Mouse (Mus musculus) midbrain, embryonic 15.5 days (tissue): ENCODE measurements around the gene Gm20517. TPM values are rescaled to one million over a fixed set of nuclear protein-coding genes. Genes with fewer than 3 reads are reported as not detected.
"Not testable (repeated sequence)": the region's sequence is repeated elsewhere in the genome, so short reads cannot be mapped to it uniquely, and the experiment has no call there.

ENCODE experiments used
- ATAC-seq: fragments of 200-750 bp; cut with Nextera tagmentation; replicated peaks from 2 replicates; pipeline ENCODE4 v1.8.0; 2017; ENCODE audit warnings: moderate TSS enrichment
- H3K27ac ChIP-seq: fragments of 300-500 bp; sonication (generic); 2 replicates; pipeline ENCODE4 v1.5.1; 2015; ENCODE audit warnings: mild to moderate bottlenecking, inconsistent platforms
- H3K27me3 ChIP-seq: fragments of 300-500 bp; sonication (generic); replicated peaks from 2 replicates; pipeline ENCODE4 v1.6.1; 2015; ENCODE audit warnings: inconsistent platforms
- H3K36me3 ChIP-seq: fragments of 300-500 bp; sonication (generic); replicated peaks from 2 replicates; pipeline ENCODE4 v1.6.1; 2015; ENCODE audit warnings: inconsistent platforms
- H3K4me1 ChIP-seq: fragments of 300-500 bp; sonication (generic); 2 replicates; pipeline ENCODE4 v1.6.1; 2015; ENCODE audit warnings: inconsistent platforms
- H3K4me2 ChIP-seq: fragments of 300-500 bp; sonication (generic); 2 replicates; pipeline ENCODE4 v1.6.1; 2015; ENCODE audit warnings: inconsistent platforms, mild to moderate bottlenecking, moderate library complexity
- H3K4me3 ChIP-seq: fragments of 300-500 bp; sonication (generic); 2 replicates; pipeline ENCODE4 v1.5.1; 2015; ENCODE audit warnings: mild to moderate bottlenecking, inconsistent platforms
- H3K9ac ChIP-seq: fragments of 300-500 bp; sonication (generic); 2 replicates; pipeline ENCODE4 v1.6.1; 2015; ENCODE audit warnings: mild to moderate bottlenecking, inconsistent platforms
- H3K9me3 ChIP-seq: fragments of 300-500 bp; sonication (generic); 2 replicates; pipeline ENCODE4 v1.6.1; 2016; ENCODE audit warnings: inconsistent platforms
- WGBS: fragments of 180-500 bp; shearing (Covaris S2); methylation state at CpG from one replicate; pipeline ENCODE4 v1.1.7; 2015; ENCODE audit warnings: mixed read lengths; 5-methylcytosine and 5-hydroxymethylcytosine counted together
- polyA plus RNA-seq: library from polyadenylated mRNA; unstranded; fragments of >200 nt; fragmentation: Nextera tagmentation; extraction: Ambion mirVana; gene quantifications from 2 replicates; pipeline ENCODE4 v1.2.1, GENCODE M21; 2015

Gm20517 gene
- polyA plus RNA-seq, 1 experiment from 2014 or later: 2.9 TPM

DNA sequence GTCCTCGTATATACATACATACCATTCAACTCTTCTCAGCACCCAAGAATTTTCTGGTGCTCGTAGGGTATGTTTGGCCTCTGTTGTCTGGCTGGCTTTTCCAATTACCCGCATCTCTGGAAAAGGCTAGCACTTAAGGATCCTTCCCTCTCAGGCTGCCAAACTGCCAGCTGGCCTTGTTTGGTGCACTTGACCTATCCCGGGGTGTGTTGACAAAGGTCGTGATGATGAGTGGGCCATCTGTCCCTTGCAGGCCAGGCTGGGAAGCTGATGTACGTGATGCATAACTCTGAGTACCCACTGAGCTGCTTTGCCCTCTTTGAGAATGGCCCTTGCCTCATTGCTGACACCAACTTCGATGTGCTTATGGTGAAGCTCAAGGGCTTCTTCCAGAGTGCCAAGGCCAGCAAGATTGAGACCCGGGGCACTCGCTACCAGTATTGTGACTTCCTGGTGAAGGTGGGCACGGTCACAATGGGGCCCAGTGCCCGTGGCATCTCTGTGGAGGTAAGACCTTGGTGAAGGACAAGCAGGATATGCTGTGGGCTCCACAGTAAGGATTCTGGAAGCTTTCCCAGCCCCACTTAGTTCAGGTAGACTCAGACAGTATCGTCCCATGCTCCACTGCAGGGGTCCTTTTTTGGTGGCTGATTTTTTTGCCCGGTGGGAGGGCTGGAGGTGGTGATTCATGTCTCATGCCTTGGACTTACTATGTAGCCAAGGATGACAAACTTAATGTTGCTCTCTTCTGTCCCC, 7.3 kb downstream of the Gm20517 start:
- peaks cover 38% of the 10 kb centered on the region for H3K36me3 ChIP-seq
- no peak overlapping the region for H3K9ac ChIP-seq
- H3K27ac ChIP-seq: no peak overlapping the region
- no peak overlapping the region for H3K4me3 ChIP-seq
- no peak overlapping the region for H3K4me2 ChIP-seq
- H3K4me1 ChIP-seq: no peaks in the 10 kb centered on the region
- 91% methylated on average over 13 of the region's 13 CpGs for WGBS
- no peak for ATAC-seq
- no peaks in the 10 kb centered on the region for H3K27me3 ChIP-seq
- H3K9me3 ChIP-seq: no peaks in the 10 kb centered on the region

DNA sequence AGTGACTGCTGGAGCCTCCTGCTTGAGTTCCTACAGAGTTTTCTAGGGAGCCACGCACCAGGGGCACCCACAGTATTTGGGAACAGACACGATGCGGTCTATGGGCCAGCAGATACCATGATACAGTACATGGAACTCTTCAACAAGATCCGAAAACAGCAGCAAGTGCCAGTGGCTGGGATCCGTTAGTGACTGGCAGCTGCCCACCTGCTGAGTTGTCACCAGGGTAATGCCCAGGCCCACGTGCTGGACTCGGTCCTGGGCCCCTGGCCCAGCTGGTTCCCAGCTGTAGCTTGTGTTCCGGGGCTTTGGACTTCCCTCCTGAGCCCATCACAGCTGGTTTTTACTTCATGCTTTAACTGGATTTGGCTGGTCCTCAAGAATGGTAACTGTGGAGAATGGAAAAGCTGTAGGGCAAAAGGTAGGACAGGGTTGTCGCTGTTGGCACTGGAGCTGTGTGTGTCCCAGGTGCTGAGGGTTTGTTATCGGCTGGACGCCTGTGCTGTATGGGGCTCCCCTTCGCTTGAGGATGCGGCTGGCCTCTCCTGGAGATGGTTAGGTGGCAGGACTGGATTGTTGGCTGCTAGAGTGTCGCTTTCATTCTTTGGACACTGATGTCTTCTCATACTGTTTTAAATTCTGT, 11.6 kb downstream of the Gm20517 start:
- Histone ChIP-seq H3K4me1 (no peaks in the 10 kb centered on the region), H3K27me3 (no peaks in the 10 kb centered on the region), H3K4me2 (no peak overlapping the region), H3K4me3 (no peak overlapping the region), H3K36me3 (peaks cover 40% of the 10 kb centered on the region), H3K27ac (no peak overlapping the region), H3K9me3 (no peaks in the 10 kb centered on the region), H3K9ac (no peak overlapping the region)
- whole genome bisulfite sequencing: 87% methylated on average over 14 of the region's 14 CpGs
- ATAC-seq: no peak

DNA sequence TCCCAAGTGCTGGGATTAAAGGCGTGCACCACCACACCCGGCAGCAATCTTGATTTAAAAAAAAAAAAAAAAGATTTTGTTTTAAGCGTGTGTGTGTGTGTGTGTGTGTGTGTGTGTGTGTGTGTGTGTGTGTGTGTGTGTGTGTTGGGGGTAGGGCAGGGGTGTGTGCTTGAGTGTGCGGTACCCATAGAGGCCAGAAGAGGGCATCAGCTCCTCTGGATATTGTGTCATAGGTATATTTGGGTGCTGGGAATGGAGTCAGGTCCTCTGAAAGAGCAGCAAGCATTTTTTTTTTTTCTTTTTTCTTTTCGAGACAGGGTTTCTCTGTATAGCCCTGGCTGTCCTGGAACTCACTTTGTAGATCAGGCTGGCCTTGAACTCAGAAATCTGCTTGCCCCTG, 13.2 kb downstream of the Gm20517 start:
- H3K36me3 ChIP-seq: peaks cover 34% of the 10 kb centered on the region
- not testable (repeated sequence) for H3K27me3 ChIP-seq

DNA sequence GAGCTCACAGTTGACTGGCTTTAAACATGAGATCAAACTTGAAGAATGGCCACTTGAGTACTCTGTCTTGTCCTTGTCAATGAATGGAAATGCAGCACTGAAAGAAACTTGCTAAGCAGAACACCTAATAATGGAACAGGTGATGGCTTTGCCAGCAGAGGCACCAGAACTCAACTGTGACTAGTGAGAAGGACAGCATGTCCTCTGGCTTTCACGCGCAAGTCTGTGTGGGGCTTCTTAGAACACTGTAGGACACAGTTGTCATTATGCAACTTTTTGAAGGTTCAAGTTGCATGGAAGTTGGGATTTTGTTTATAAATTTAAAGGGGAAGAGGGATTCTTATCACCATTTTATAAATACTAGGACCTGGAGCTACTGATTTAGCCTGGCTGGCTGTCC, 13.7 kb downstream of the Gm20517 start:
- peaks cover 8% of the 10 kb centered on the region for H3K4me1 ChIP-seq
- 99% methylated on average over 2 of the region's 2 CpGs for WGBS

More for the DNA sequence above, 13.2 kb downstream of the Gm20517 start:
- ATAC-seq, H3K4me2 ChIP-seq, H3K4me3 ChIP-seq, H3K9me3 ChIP-seq, H3K27ac ChIP-seq, H3K9ac ChIP-seq, H3K4me1 ChIP-seq: not testable (repeated sequence)
- WGBS: 92% methylated on average over 4 of the region's 5 CpGs

DNA sequence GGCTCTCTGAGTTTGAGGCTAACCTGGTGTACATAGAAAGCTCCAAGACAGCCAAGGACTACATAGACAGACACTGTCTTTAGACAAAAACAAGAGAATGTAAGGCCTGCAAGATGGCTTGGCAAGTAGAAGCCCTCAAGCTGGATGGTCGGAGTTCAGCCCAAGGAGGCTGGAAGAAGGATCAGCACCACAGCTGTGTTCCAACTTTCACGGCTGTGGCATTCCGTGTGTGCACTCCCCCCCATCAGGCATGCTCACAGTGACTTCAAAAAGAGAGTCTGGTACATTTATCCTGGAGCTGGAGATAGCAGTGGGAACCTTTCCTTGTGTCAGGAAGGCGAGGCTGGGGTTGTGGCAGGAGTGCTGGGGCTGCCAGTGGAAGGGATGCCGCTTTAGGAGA, 14.6 kb downstream of the Gm20517 start:
- WGBS: 94% methylated on average over 5 of the region's 5 CpGs
- H3K4me3 ChIP-seq: no peak overlapping the region
- H3K27me3 ChIP-seq: no peaks in the 10 kb centered on the region
- no peak for ATAC-seq
- no peak overlapping the region for H3K9ac ChIP-seq
- H3K27ac ChIP-seq: no peak overlapping the region
- H3K9me3 ChIP-seq: no peaks in the 10 kb centered on the region
- no peak overlapping the region for H3K4me2 ChIP-seq
- H3K4me1 ChIP-seq: peaks cover 14% of the 10 kb centered on the region
- H3K36me3 ChIP-seq: peaks cover 32% of the 10 kb centered on the region

More for the DNA sequence above, 13.7 kb downstream of the Gm20517 start:
- Histone ChIP-seq H3K27me3 (no peaks in the 10 kb centered on the region), H3K9ac (no peak overlapping the region), H3K27ac (no peak overlapping the region), H3K4me3 (no peak overlapping the region), H3K9me3 (no peaks in the 10 kb centered on the region), H3K4me2 (no peak overlapping the region), H3K36me3 (peaks cover 34% of the 10 kb centered on the region)
- no peak for ATAC-seq

DNA sequence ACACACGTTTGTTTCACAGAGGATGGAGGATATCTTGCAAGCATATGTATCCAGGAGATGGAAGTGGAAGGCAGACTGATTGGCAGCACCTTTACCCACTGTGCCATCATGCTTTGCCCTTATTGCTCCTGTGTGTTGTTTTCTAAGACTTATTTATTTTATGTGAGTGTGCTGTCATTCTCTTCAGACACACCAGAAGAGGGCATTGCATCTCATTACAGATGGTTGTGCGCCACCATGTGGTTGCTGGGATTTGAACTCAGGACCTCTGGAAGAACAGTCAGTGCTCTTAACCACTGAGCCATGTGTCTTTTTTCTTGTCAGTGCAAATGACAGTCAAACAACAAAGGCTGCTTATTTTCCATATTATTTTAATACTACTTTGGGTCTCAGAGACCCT, 16.4 kb downstream of the Gm20517 start:
- WGBS: 92% methylated on average over 2 of the region's 2 CpGs
- peaks cover 30% of the 10 kb centered on the region for H3K4me1 ChIP-seq
- no peak for ATAC-seq
- H3K4me2 ChIP-seq: no peak overlapping the region
- peaks cover 16% of the 10 kb centered on the region for H3K36me3 ChIP-seq
- H3K9ac ChIP-seq: no peak overlapping the region
- no peaks in the 10 kb centered on the region for H3K27me3 ChIP-seq
- H3K27ac ChIP-seq: no peak overlapping the region
- H3K9me3 ChIP-seq: no peaks in the 10 kb centered on the region
- H3K4me3 ChIP-seq: no peak overlapping the region

DNA sequence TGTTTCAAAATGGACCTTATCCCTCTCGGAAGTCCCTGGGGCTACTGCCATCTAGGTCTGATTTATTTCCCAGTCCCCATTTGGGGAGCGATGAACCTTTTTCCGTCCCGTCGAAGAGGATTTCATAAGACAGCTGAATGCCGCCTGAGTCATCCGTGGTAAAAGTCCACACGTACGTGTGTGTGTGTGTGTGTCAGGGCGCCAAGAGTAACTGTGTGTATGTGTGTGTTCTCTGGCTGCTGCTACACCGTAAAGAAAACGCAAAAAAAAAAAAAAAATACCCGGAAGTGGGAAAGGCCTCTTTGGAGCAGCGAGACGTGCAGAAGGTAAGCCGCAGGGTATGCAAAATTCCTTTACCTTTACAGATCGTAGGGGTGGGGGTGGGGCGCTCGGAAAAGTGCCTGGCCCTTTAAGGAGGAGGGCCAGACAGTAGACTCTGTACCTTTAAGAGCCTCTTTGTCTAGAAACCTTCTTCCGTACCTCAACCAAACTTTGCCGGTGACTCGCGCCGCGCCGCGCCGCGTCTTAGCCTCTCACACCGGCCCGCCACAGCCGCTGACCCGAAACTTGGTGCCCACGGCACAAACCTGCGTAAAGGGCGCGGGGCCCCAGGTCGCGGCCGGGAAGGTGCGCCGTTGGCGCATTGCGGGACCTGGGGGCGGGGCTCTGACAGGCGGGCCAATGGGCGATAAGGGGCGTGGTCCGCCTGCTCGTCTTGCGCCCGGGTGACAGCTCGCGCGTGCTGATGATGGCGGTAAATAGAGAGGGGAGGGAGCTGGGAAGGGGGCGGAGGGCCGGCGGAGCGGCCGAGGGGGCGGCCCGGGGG, 17.7 kb downstream of the Gm20517 start:
- ATAC-seq: peak; percentile 95
- Histone ChIP-seq H3K27ac (peak overlapping the region; percentile 97), H3K36me3 (peaks cover 7% of the 10 kb centered on the region; the same call in 1 of the 2 replicates), H3K4me2 (peak overlapping the region; percentile 81), H3K4me1 (peaks cover 35% of the 10 kb centered on the region), H3K9me3 (no peaks in the 10 kb centered on the region), H3K27me3 (no peaks in the 10 kb centered on the region), H3K9ac (peak overlapping the region; percentile 77), H3K4me3 (peak overlapping the region; percentile 75)
- under 1% methylated on average over 63 of the region's 63 CpGs for WGBS

DNA sequence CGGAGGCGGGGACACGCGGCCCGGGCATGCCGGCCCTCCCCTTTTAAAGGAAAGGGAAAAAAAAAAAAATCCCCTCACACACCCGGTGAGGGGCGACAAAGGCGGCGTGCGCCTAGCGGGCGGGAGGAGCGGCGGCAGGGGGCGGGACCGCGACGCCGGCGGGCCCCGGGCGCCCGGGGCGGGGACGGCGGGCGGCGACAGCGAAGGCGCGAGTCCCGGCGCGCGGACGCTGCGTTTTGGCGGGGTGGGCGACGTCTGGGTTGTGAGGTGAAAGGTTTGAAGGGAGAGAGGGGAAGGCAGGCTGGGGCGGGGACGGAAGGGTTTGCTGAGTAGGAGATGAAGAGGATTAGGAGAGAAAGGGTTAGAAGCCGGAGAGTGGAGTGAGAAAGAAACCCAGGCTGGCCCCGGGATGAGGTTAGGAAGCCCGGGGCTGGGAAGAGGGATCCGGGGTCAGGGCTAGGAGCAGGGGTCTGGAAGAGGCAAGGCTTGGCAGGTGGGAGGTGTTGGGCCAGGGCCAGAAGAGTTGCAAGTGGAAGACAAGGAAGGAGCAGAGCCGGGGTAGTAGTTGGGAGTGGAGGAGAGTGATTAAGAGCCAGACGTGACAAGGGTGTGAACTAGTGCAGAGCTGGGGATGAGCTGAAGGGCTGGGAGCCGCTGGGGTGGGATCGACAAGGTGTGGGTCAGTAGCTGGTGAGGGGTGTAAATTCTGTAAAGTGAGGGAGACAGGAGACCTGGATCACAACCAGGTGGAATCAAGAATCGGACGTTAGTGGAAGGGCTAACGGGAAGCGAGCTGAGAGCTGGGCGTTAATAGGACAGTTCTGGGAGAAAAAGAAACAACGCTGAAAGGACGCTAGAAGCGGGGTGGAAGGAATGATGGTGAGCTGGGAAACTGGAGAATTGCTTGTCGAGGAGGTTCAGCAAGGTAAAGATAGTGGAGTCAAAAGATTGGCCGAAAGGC, 18.6 kb downstream of the Gm20517 start:
- peak overlapping the region; percentile 77 for H3K9ac ChIP-seq
- H3K4me1 ChIP-seq: peaks cover 35% of the 10 kb centered on the region
- H3K4me3 ChIP-seq: peak overlapping the region; percentile 75
- H3K4me2 ChIP-seq: peak overlapping the region; percentile 81
- peaks cover 4% of the 10 kb centered on the region; the same call in 1 of the 2 replicates for H3K36me3 ChIP-seq
- WGBS: under 1% methylated on average over 59 of the region's 61 CpGs
- peak overlapping the region; percentile 97 for H3K27ac ChIP-seq
- ATAC-seq: peak; percentile 62
- no peaks in the 10 kb centered on the region for H3K27me3 ChIP-seq
- no peaks in the 10 kb centered on the region for H3K9me3 ChIP-seq

DNA sequence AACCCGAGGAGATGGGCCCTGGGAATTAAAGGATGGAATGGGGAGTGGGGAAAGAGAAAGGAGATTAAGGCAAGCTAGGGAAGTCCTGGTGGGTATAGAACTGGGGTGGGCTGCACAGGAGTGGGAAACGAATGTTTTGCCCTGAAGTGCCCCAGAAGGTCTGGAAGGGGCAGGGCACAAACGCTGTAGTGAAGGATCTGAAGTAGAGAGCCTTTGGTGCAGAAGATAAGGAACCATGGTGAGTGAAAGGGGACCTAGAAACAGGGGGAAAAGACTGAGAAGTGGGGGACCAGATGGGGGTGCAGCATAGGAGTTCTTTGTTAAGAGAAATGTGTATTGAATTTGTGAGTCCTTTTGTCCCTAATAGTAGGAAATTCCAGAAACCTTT, 19.3 kb downstream of the Gm20517 start, which contains the start of gene Usp49:
Gene Usp49 (plus strand): TSS at position 13 of the 388 bp plus-strand sequence.
- H3K9ac ChIP-seq: peak within 1 kb of the TSS; percentile 77
- no peak for ATAC-seq
- H3K4me3 ChIP-seq: peak within 1 kb of the TSS; percentile 75
- peaks cover 35% of the 10 kb centered on the region for H3K4me1 ChIP-seq
- H3K27me3 ChIP-seq: no peaks in the 10 kb centered on the region
- H3K9me3 ChIP-seq: no peaks in the 10 kb centered on the region
- H3K4me2 ChIP-seq: peak within 1 kb of the TSS; percentile 81
- H3K36me3 ChIP-seq: no peaks in the 10 kb centered on the region
- WGBS: 0% methylated on average over 3 of the region's 3 CpGs
- H3K27ac ChIP-seq: peak within 1 kb of the TSS; percentile 97

DNA sequence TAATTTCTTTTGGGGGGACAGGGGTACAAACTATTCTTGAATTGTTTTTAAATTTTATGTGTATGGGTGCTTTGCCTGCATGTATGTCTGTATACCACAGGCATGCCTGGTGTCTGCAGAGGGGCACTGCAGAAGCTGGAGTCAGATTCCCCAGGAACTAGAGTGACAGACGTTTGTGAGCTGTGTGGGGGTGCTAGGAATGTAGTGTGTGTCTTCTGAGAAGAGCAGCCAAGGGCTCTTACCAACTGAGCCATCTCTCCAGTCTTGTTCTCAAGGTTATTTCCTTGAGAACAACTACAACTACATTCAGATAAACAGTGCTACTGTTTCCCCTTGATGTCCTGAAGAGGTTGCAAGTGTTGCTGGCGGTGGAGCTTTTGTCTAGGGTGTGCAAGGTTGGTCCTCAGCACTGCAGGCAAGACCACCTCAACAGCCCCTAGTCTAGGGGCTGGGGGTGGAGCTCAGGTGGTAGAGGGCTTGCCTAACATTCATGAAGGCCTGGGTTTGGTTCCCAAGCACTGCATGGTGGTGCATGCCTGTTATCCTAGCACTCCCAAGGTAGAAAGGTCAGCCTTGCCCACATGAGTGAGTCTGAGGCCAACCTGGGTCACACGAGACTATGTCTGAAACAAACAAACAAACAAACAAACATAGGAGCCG, 20.9 kb downstream of the Gm20517 start:
- Histone ChIP-seq H3K9ac (no peak overlapping the region), H3K27ac (no peak overlapping the region), H3K27me3 (no peaks in the 10 kb centered on the region), H3K4me3 (no peak overlapping the region), H3K4me2 (0 out of 2 replicates have a peak overlapping the region, but pooled peaks have one; percentile 1), H3K9me3 (no peaks in the 10 kb centered on the region), H3K36me3 (no peaks in the 10 kb centered on the region), H3K4me1 (peaks cover 35% of the 10 kb centered on the region)
- WGBS: 64% methylated on average over 4 of the region's 4 CpGs
- no peak for ATAC-seq
